8 mouse cellular contexts compared by ENCODE assay signal in genomic region chr15:78927021-78927787, GRCm38 (mm10). TPM values are rescaled to one million over a fixed set of nuclear protein-coding genes. Genes with fewer than 3 reads are reported as not detected.
A peak's percentile ranks its signal among the peaks of the same experiment; 100 is the strongest.
DNase-seq lines count a peak whose midpoint lies in the region; ATAC-seq and TF ChIP-seq lines count a peak whose summit lies in the region.

No protein-coding gene starts in this region.

- H3K4me1 ChIP-seq in cortical plate, adult 2 months (ENCODE audit: control insufficient read depth, insufficient read depth, low read length): peaks cover 4% of the 10 kb centered on the region
- H3K4me1 ChIP-seq in heart, embryonic 16.5 days (ENCODE audit: control insufficient read depth, insufficient read depth, low read length): peaks cover 34% of the 10 kb centered on the region
- H3K4me1 ChIP-seq in midbrain, embryonic 14.5 days (ENCODE audit: control insufficient read depth, insufficient read depth, low read length): peaks cover 13% of the 10 kb centered on the region

- TF ChIP-seq CTCF in cortical plate, adult 2 months (IDR thresholded peaks at IDR 0.05; ENCODE audit: extremely low read depth, insufficient read depth, low read length): no peak

- H3K9me3 ChIP-seq in heart, embryonic 16.5 days (replicated peaks; ENCODE audit: control insufficient read depth, low read length): no peaks in the 10 kb centered on the region
- H3K9me3 ChIP-seq in midbrain, embryonic 14.5 days (ENCODE audit: control insufficient read depth, low read length): no peaks in the 10 kb centered on the region

- H3K4me3 ChIP-seq in cortical plate, adult 2 months (ENCODE audit: insufficient read depth, low read length): peak overlapping the region; percentile 21; the same call in 1 of the 2 replicates
- H3K4me3 ChIP-seq in heart, embryonic 16.5 days (ENCODE audit: low read length): peak overlapping the region; percentile 46
- no peak overlapping the region for H3K4me3 ChIP-seq in midbrain, embryonic 14.5 days (replicated peaks; ENCODE audit: low read depth, low read length)

- peak overlapping the region; percentile 96 for H3K4me2 ChIP-seq in heart, embryonic 16.5 days (ENCODE audit: low read depth, low read length)
- H3K4me2 ChIP-seq in midbrain, embryonic 14.5 days (ENCODE audit: low read length): peak overlapping the region; percentile 59

- H3K27ac ChIP-seq in cortical plate, adult 2 months (ENCODE audit: insufficient read depth, low read length): no peak overlapping the region
- peak overlapping the region; percentile 99 for H3K27ac ChIP-seq in heart, embryonic 16.5 days (ENCODE audit: low read length)
- H3K27ac ChIP-seq in midbrain, embryonic 14.5 days (replicated peaks; ENCODE audit: low read depth, low read length): no peak overlapping the region

- no peaks in the 10 kb centered on the region for H3K27me3 ChIP-seq in heart, embryonic 16.5 days (ENCODE audit: control insufficient read depth, insufficient read depth, low read length)
- H3K27me3 ChIP-seq in midbrain, embryonic 14.5 days (ENCODE audit: control insufficient read depth, insufficient read depth, low read length): peaks cover 4% of the 10 kb centered on the region; the same call in 1 of the 2 replicates

- peak overlapping the region; percentile 61 for H3K9ac ChIP-seq in heart, embryonic 16.5 days (ENCODE audit: low read length)
- H3K9ac ChIP-seq in midbrain, embryonic 14.5 days (replicated peaks; ENCODE audit: low read length): peak overlapping the region; percentile 29; the same call in 1 of the 2 replicates

- 22% methylated on average over 15 of the region's 15 CpGs for WGBS in heart, embryonic 16.5 days
- WGBS in midbrain, embryonic 14.5 days: 21% methylated on average over 15 of the region's 15 CpGs

- H3K36me3 ChIP-seq in heart, embryonic 16.5 days (ENCODE audit: control insufficient read depth, insufficient read depth): peaks cover 8% of the 10 kb centered on the region; the same call in 1 of the 2 replicates
- H3K36me3 ChIP-seq in midbrain, embryonic 14.5 days (ENCODE audit: control insufficient read depth, insufficient read depth, low read length): no peaks in the 10 kb centered on the region

- no peak for ATAC-seq in heart, embryonic 16.5 days (replicated peaks; ENCODE audit: extremely low read depth, insufficient read depth, low FRiP score)
- no peak for ATAC-seq in midbrain, embryonic 14.5 days (ENCODE audit: low FRiP score, low TSS enrichment)
- ATAC-seq in frontal cortex, adult (ENCODE audit: low TSS enrichment): no peak

- no peak for TF ChIP-seq POLR2A in cortical plate, adult 2 months (IDR thresholded peaks at IDR 0.05; ENCODE audit: extremely low read depth, insufficient read depth, low read length)

- peak; percentile 98 for DNase-seq in heart, adult 11 months
- no peak for DNase-seq in heart, adult 8-10 months (ENCODE audit: low spot score)
- peak; percentile 57 to 71 for DNase-seq in kidney, postnatal 4 days
- no peak for DNase-seq in midbrain, embryonic 14.5 days
- DNase-seq in ovary, postnatal 36 days (ENCODE audit: low spot score): no peak

RNA-seq across cellular contexts. Expression of gene Lgals1, which starts 0.7 kb away (rescaled TPM):
- total RNA-seq in heart, adult 8-10 months (2022): 100 to 1,000 TPM; 175 to 339 (median 222) TPM
- 42.9 and 44.4 TPM in 2 replicates for polyA plus RNA-seq in cortical plate, adult 2 months (2012; rRNA removed)
- 718 and 722 TPM in 2 replicates for polyA plus RNA-seq in heart, embryonic 16.5 days (2015; fragmentation: Nextera tagmentation; extraction: Ambion mirVana)
- polyA plus RNA-seq in midbrain, embryonic 14.5 days (2014; fragmentation: Nextera tagmentation; extraction: Ambion mirVana): 13.8 and 101 TPM in 2 replicates

RNA-seq across cellular contexts. Expression of gene Nol12, which starts 7.5 kb away (rescaled TPM):
- total RNA-seq in heart, adult 8-10 months (2022): 10 to 100 TPM; 14.7 to 17.9 (median 17.1) TPM
- 38.9 and 39.5 TPM in 2 replicates for polyA plus RNA-seq in cortical plate, adult 2 months (2012; rRNA removed)
- polyA plus RNA-seq in heart, embryonic 16.5 days (2015; fragmentation: Nextera tagmentation; extraction: Ambion mirVana): 28.3 and 33.7 TPM in 2 replicates
- polyA plus RNA-seq in midbrain, embryonic 14.5 days (2014; fragmentation: Nextera tagmentation; extraction: Ambion mirVana): 61.0 and 70.8 TPM in 2 replicates

RNA-seq across cellular contexts. Expression of gene Pdxp, which starts 13.5 kb away (rescaled TPM):
- total RNA-seq in heart, adult 8-10 months (2022): 1 to 10 TPM in 2 of 4 experiments, under 1 TPM in 2; 0.69 to 1.0 (median 0.88) TPM
- polyA plus RNA-seq in cortical plate, adult 2 months (2012; rRNA removed): 226 and 238 TPM in 2 replicates
- 16.9 and 18.3 TPM in 2 replicates for polyA plus RNA-seq in heart, embryonic 16.5 days (2015; fragmentation: Nextera tagmentation; extraction: Ambion mirVana)
- 111 and 147 TPM in 2 replicates for polyA plus RNA-seq in midbrain, embryonic 14.5 days (2014; fragmentation: Nextera tagmentation; extraction: Ambion mirVana)

RNA-seq across cellular contexts. Expression of gene Triobp, which starts 20.3 kb away (rescaled TPM):
- total RNA-seq in heart, adult 8-10 months (2022): 10 to 100 TPM; 30.2 to 31.3 (median 31.0) TPM
- 10.3 and 11.0 TPM in 2 replicates for polyA plus RNA-seq in cortical plate, adult 2 months (2012; rRNA removed)
- 47.9 and 53.7 TPM in 2 replicates for polyA plus RNA-seq in heart, embryonic 16.5 days (2015; fragmentation: Nextera tagmentation; extraction: Ambion mirVana)
- 42.5 and 46.5 TPM in 2 replicates for polyA plus RNA-seq in midbrain, embryonic 14.5 days (2014; fragmentation: Nextera tagmentation; extraction: Ambion mirVana)

RNA-seq across cellular contexts. Expression of gene Sh3bp1, which starts 27.6 kb away (rescaled TPM):
- total RNA-seq in heart, adult 8-10 months (2022): 1 to 10 TPM; 2.6 to 6.3 (median 4.1) TPM
- polyA plus RNA-seq in cortical plate, adult 2 months (2012; rRNA removed): 39.5 and 42.2 TPM in 2 replicates
- polyA plus RNA-seq in heart, embryonic 16.5 days (2015; fragmentation: Nextera tagmentation; extraction: Ambion mirVana): 19.8 and 20.0 TPM in 2 replicates
- 1.7 and 2.9 TPM in 2 replicates for polyA plus RNA-seq in midbrain, embryonic 14.5 days (2014; fragmentation: Nextera tagmentation; extraction: Ambion mirVana)

Comparison
In these comparisons a context has a peak if more than half of its experiments do, and no peak if none do; other contexts are left out.
1. DNase-seq: peak in heart, adult 11 months (single experiment) and kidney, postnatal 4 days (2 of 2); none in heart, adult 8-10 months (single experiment), midbrain, embryonic 14.5 days (single experiment) and ovary, postnatal 36 days (single experiment).